Mouse (Mus musculus) neural tube, embryonic 14.5 days (tissue): ENCODE measurements around the gene A530084C06Rik. TPM values are rescaled to one million over a fixed set of nuclear protein-coding genes. Genes with fewer than 3 reads are reported as not detected.
A peak's percentile ranks its signal among the peaks of the same experiment; 100 is the strongest.

ENCODE experiments used
- ATAC-seq: fragments of 200-750 bp; cut with Nextera tagmentation; 2 replicates; pipeline ENCODE4 v1.8.0; 2017; ENCODE audit warnings: low read depth, mild to moderate bottlenecking, moderate TSS enrichment, moderate library complexity
- H3K27ac ChIP-seq: fragments of 300-500 bp; sonication (generic); 2 replicates; pipeline ENCODE4 v1.5.1; 2014; ENCODE audit warnings: low read depth, mild to moderate bottlenecking, control low read depth, low read length, moderate library complexity, mixed read lengths
- H3K27me3 ChIP-seq: fragments of 300-500 bp; sonication (generic); 2 replicates; pipeline ENCODE4 v1.6.1; 2014; ENCODE audit warnings: low read length; ENCODE audit not compliant: control insufficient read depth, insufficient read depth
- H3K36me3 ChIP-seq: fragments of 300-500 bp; sonication (generic); 2 replicates; pipeline ENCODE4 v1.6.1; 2014; ENCODE audit warnings: low read length, mixed read lengths; ENCODE audit not compliant: control insufficient read depth, insufficient read depth
- H3K4me1 ChIP-seq: fragments of 300-500 bp; sonication (generic); 2 replicates; pipeline ENCODE4 v1.6.1; 2014; ENCODE audit warnings: low read length; ENCODE audit not compliant: control insufficient read depth, insufficient read depth
- H3K4me2 ChIP-seq: fragments of 300-500 bp; sonication (generic); 2 replicates; pipeline ENCODE4 v1.6.1; 2014; ENCODE audit warnings: mild to moderate bottlenecking, low read depth, low read length, control low read depth
- H3K4me3 ChIP-seq: fragments of 300-500 bp; sonication (generic); 2 replicates; pipeline ENCODE4 v1.5.1; 2014; ENCODE audit warnings: low read depth, low read length, control low read depth, mixed read lengths
- H3K9ac ChIP-seq: fragments of 300-500 bp; sonication (generic); replicated peaks from 2 replicates; pipeline ENCODE4 v1.6.1; 2014; ENCODE audit warnings: low read depth, mild to moderate bottlenecking, control low read depth, low read length, mixed read lengths
- H3K9me3 ChIP-seq: fragments of 300-500 bp; sonication (generic); 2 replicates; pipeline ENCODE4 v1.6.1; 2016; ENCODE audit warnings: low read length; ENCODE audit not compliant: control insufficient read depth
- WGBS: fragments of 180-500 bp; shearing (Covaris S2); extraction: QIAGEN DNeasy Blood & Tissue Kit; methylation state at CpG from one replicate; pipeline ENCODE4 v1.1.7; 2014; 5-methylcytosine and 5-hydroxymethylcytosine counted together
- polyA plus RNA-seq: library from polyadenylated mRNA; unstranded; fragments of >200 nt; fragmentation: Nextera tagmentation; extraction: Ambion mirVana; gene quantifications from 2 replicates; pipeline ENCODE4 v1.2.1, GENCODE M21; 2014

The A530084C06Rik gene
- polyA plus RNA-seq, 1 experiment from 2014 or later, result not detected

GRCm38 (mm10) chr13:31547610-31548009 lies 11.5 kb downstream of the A530084C06Rik start:
- H3K9ac ChIP-seq, result no peak overlapping the region

GRCm38 (mm10) chr13:31547204-31547603 lies 11.9 kb downstream of the A530084C06Rik start:
- 90% methylated on average over 3 of the region's 3 CpGs for WGBS
- H3K4me2 ChIP-seq, result no peak overlapping the region
- no peak for ATAC-seq
- no peaks in the 10 kb centered on the region for H3K27me3 ChIP-seq
- no peak overlapping the region for H3K9ac ChIP-seq
- no peak overlapping the region for H3K4me3 ChIP-seq
- no peak overlapping the region for H3K27ac ChIP-seq
- no peaks in the 10 kb centered on the region for H3K4me1 ChIP-seq
- H3K9me3 ChIP-seq, result no peaks in the 10 kb centered on the region
- H3K36me3 ChIP-seq, result no peaks in the 10 kb centered on the region

More at GRCm38 (mm10) chr13:31547610-31548009, 11.5 kb downstream of the A530084C06Rik start:
- ATAC-seq, result no peak
- no peak overlapping the region for H3K4me3 ChIP-seq
- no peaks in the 10 kb centered on the region for H3K27me3 ChIP-seq
- no peaks in the 10 kb centered on the region for H3K36me3 ChIP-seq
- no peaks in the 10 kb centered on the region for H3K9me3 ChIP-seq
- no peak overlapping the region for H3K4me2 ChIP-seq
- WGBS, result 94% methylated on average over 9 of the region's 9 CpGs
- no peak overlapping the region for H3K27ac ChIP-seq
- no peaks in the 10 kb centered on the region for H3K4me1 ChIP-seq

GRCm38 (mm10) chr13:31546784-31547183 lies 12.3 kb downstream of the A530084C06Rik start:
- H3K27me3 ChIP-seq, result no peaks in the 10 kb centered on the region
- no peak overlapping the region for H3K4me2 ChIP-seq
- no peaks in the 10 kb centered on the region for H3K4me1 ChIP-seq
- no peaks in the 10 kb centered on the region for H3K36me3 ChIP-seq
- no peak overlapping the region for H3K9ac ChIP-seq
- ATAC-seq, result no peak
- WGBS, result 90% methylated on average over 2 of the region's 2 CpGs
- no peak overlapping the region for H3K27ac ChIP-seq
- no peaks in the 10 kb centered on the region for H3K9me3 ChIP-seq
- H3K4me3 ChIP-seq, result no peak overlapping the region

GRCm38 (mm10) chr13:31543021-31543420 lies 16.1 kb downstream of the A530084C06Rik start:
- Histone ChIP-seq H3K27ac (no peak overlapping the region), H3K36me3 (no peaks in the 10 kb centered on the region), H3K9ac (no peak overlapping the region), H3K4me2 (no peak overlapping the region), H3K4me1 (no peaks in the 10 kb centered on the region), H3K27me3 (no peaks in the 10 kb centered on the region), H3K9me3 (no peaks in the 10 kb centered on the region), H3K4me3 (no peak overlapping the region)
- ATAC-seq, result no peak
- 95% methylated on average over 5 of the region's 5 CpGs for WGBS

DNA sequence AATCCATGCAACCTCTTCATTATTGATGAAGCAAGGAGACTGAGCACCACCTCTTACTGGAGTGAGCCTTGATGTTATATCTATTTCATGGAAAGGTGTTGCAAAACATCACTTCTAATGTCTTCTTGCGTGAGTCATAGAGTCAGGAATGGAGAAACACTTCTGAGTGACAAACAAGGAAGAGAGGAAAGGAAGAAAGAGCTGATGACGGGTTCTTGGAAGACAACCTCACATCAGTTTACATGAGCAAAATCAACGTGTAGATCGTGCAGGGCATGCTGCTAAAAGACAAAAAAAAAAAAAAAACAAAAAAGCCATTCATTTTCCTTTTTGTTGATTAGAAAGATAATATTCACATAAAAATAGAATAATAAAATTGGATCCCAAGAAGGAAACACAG lies 24.4 kb downstream of the A530084C06Rik start:
- no peak overlapping the region for H3K4me3 ChIP-seq
- H3K4me1 ChIP-seq, result no peaks in the 10 kb centered on the region
- H3K4me2 ChIP-seq, result no peak overlapping the region
- H3K27me3 ChIP-seq, result no peaks in the 10 kb centered on the region
- no peaks in the 10 kb centered on the region for H3K9me3 ChIP-seq
- H3K36me3 ChIP-seq, result no peaks in the 10 kb centered on the region
- H3K27ac ChIP-seq, result no peak overlapping the region
- WGBS, result 95% methylated on average over 4 of the region's 4 CpGs
- H3K9ac ChIP-seq, result no peak overlapping the region
- no peak for ATAC-seq

DNA sequence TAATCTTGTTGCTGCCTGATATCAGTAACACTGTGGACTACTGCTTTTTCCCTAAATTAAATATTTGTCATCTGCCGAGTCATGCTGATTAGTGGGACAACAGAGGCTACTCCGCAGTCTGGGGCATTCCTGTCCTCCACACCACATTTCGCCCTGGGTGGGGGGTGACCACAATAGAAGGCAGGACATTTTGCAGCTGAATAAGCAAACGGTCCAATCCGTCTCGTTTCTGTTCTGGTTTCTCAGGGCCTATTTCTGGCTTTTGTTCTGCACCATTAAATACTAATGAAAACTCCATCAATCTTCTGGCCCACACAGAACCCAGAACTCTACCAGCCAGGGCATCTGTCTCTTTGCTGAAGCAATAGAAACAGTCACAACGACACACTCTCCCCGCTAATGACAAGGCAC lies 27.5 kb downstream of the A530084C06Rik start:
- Histone ChIP-seq H3K9ac (no peak overlapping the region), H3K4me3 (no peak overlapping the region), H3K4me1 (no peaks in the 10 kb centered on the region), H3K27me3 (no peaks in the 10 kb centered on the region), H3K4me2 (no peak overlapping the region), H3K27ac (no peak overlapping the region), H3K36me3 (no peaks in the 10 kb centered on the region), H3K9me3 (no peaks in the 10 kb centered on the region)
- peak; percentile 66; the same call in 1 of the 2 replicates for ATAC-seq
- under 1% methylated on average over 8 of the region's 8 CpGs for WGBS

- 79% methylated on average over 5 of the region's 5 CpGs for WGBS
These were observed 27.9 kb downstream of the A530084C06Rik start for GRCm38 (mm10) chr13:31531186-31531585.

DNA sequence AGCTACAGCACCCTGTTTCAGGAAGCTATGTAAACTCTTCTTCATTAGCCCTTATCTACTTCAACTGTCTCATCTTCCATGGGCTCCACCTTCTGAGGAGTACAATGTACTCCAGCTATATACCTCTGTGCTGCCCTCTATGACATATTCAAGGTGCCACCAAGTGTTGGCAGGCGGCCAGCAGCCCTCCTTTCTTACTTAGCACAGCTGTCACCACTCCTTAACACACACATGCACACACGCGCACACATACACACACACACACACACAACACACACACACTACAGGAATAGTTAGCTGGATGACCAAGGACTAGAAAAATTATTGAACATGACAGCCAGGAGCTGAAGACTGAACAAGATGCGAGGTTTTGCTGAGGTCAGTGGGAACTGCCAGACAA lies 34.2 kb downstream of the A530084C06Rik start:
- H3K4me2 ChIP-seq, result no peak overlapping the region
- WGBS, result 92% methylated on average over 4 of the region's 4 CpGs
- H3K9ac ChIP-seq, result no peak overlapping the region
- no peaks in the 10 kb centered on the region for H3K4me1 ChIP-seq
- no peak overlapping the region for H3K4me3 ChIP-seq
- H3K27me3 ChIP-seq, result no peaks in the 10 kb centered on the region
- no peaks in the 10 kb centered on the region for H3K36me3 ChIP-seq
- no peak for ATAC-seq
- H3K27ac ChIP-seq, result no peak overlapping the region
- H3K9me3 ChIP-seq, result no peaks in the 10 kb centered on the region

More at GRCm38 (mm10) chr13:31531186-31531585, 27.9 kb downstream of the A530084C06Rik start:
- ATAC-seq, result no peak
- Histone ChIP-seq H3K9ac (no peak overlapping the region), H3K36me3 (no peaks in the 10 kb centered on the region), H3K27me3 (no peaks in the 10 kb centered on the region), H3K4me2 (no peak overlapping the region), H3K9me3 (no peaks in the 10 kb centered on the region), H3K4me1 (no peaks in the 10 kb centered on the region), H3K4me3 (no peak overlapping the region), H3K27ac (no peak overlapping the region)

DNA sequence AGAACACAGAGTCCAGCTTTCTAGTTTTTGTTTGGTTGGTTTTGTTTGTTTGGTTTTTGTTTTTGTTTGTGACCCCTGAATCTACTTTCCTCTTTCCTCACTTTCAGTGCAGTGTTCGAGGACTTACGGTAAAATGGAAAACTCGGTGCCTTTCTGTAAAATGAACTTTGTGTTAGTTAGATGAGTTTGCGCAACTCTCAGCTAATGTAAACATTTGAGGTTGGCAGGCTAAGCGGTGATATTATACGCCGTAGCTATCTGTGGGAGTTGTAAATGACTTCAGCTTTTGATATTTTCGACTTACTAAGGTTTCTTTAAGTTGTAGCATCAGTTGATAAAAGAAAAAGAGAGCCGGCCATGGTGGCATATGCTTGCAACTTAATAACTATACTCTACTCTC lies 40.2 kb downstream of the A530084C06Rik start:
- 88% methylated on average over 9 of the region's 9 CpGs for WGBS
- H3K4me3 ChIP-seq, result no peak overlapping the region
- no peaks in the 10 kb centered on the region for H3K9me3 ChIP-seq
- H3K4me1 ChIP-seq, result no peaks in the 10 kb centered on the region
- no peaks in the 10 kb centered on the region for H3K36me3 ChIP-seq
- no peak overlapping the region for H3K9ac ChIP-seq
- ATAC-seq, result no peak
- H3K4me2 ChIP-seq, result no peak overlapping the region
- H3K27ac ChIP-seq, result no peak overlapping the region
- no peaks in the 10 kb centered on the region for H3K27me3 ChIP-seq
